Mouse (Mus musculus) testis, adult 2 months (tissue): ENCODE measurements around the gene Plp2. TPM values are rescaled to one million over a fixed set of nuclear protein-coding genes. Genes with fewer than 3 reads are reported as not detected.

Experiments used
- H3K27ac ChIP-seq: fragments of 200-500 bp; 2 replicates; pipeline ENCODE4 v1.5.1; 2012; ENCODE audit warnings: low read depth, low read length; ENCODE audit not compliant: control insufficient read depth, insufficient read depth
- H3K27me3 ChIP-seq: fragments of 200-500 bp; 2 replicates; pipeline ENCODE4 v1.6.1; 2012; ENCODE audit warnings: mild to moderate bottlenecking, low read length, moderate library complexity; ENCODE audit not compliant: control insufficient read depth, insufficient read depth
- H3K36me3 ChIP-seq: fragments of 200-500 bp; 2 replicates; pipeline ENCODE4 v1.6.1; 2012; ENCODE audit warnings: mild to moderate bottlenecking, low read length; ENCODE audit not compliant: control insufficient read depth, insufficient read depth
- H3K4me1 ChIP-seq: fragments of 200-500 bp; 2 replicates; pipeline ENCODE4 v1.6.1; 2012; ENCODE audit warnings: low read length; ENCODE audit not compliant: control insufficient read depth, insufficient read depth
- H3K4me3 ChIP-seq: fragments of 200-500 bp; 2 replicates; pipeline ENCODE4 v1.5.1; 2012; ENCODE audit warnings: low read depth, mild to moderate bottlenecking, low read length, moderate library complexity, mixed read lengths; ENCODE audit not compliant: control insufficient read depth
- CTCF ChIP-seq: fragments of 200-500 bp; IDR thresholded peaks from 2 replicates; pipeline ENCODE4 v1.5.1; 2012; ENCODE audit warnings: low read depth, mild to moderate bottlenecking, inconsistent platforms, low read length, moderate library complexity; ENCODE audit not compliant: control insufficient read depth, insufficient read depth, insufficient replicate concordance
- POLR2A ChIP-seq: fragments of 200-500 bp; IDR thresholded peaks from 2 replicates; pipeline ENCODE4 v1.6.1; 2012; ENCODE audit warnings: low read depth, mild to moderate bottlenecking, inconsistent platforms, low read length, moderate library complexity; ENCODE audit not compliant: control insufficient read depth
- polyA plus RNA-seq: library from polyadenylated mRNA; depleted of rRNA; stranded (reverse); fragments of >200 nt; gene quantifications from 2 replicates; pipeline ENCODE4 v1.2.3, GENCODE M21; 2012

The Plp2 gene
- polyA plus RNA-seq, 1 experiment: 6.2 TPM

DNA sequence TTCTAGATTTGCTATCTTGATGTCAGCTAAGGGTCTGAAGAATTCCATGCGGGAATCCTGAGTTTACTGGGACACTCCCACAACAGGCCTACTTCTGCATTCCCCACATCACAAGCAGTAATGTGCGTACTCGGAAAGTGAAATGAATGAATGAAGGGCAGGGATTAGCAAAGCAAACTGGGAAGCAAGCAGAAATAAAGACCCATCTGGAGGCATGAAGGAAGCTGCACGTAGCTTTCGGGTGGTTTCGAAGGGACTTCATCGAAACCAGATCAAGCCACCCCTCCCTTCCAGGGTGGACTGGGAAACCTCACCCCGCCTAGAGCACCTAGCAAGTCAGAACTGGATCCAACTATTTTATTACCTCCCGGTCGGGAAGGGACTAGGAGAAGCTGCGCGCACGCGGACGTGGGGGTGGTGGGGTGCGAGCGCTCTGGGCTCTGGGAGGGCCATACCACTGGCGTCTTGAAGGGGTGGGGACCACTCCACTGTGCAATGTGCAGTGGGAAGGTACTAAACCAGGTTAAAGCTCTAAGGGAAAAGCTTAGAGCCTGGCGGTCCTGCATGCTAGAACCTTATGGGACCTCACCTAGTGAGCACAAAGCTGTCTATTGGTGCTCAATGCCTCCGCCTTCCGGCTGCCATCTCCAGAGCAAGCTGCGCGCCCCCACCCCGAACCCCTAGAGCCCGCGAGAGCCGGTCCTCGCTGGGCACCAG, 3.3 kb upstream of the Plp2 start:
- TF ChIP-seq POLR2A: no peak
- TF ChIP-seq CTCF: no peak
- H3K27me3 ChIP-seq: no peaks in the 10 kb centered on the region
- peaks cover 25% of the 10 kb centered on the region for H3K4me1 ChIP-seq
- H3K36me3 ChIP-seq: no peaks in the 10 kb centered on the region
- peak overlapping the region; percentile 17 for H3K4me3 ChIP-seq
- H3K27ac ChIP-seq: no peak overlapping the region

DNA sequence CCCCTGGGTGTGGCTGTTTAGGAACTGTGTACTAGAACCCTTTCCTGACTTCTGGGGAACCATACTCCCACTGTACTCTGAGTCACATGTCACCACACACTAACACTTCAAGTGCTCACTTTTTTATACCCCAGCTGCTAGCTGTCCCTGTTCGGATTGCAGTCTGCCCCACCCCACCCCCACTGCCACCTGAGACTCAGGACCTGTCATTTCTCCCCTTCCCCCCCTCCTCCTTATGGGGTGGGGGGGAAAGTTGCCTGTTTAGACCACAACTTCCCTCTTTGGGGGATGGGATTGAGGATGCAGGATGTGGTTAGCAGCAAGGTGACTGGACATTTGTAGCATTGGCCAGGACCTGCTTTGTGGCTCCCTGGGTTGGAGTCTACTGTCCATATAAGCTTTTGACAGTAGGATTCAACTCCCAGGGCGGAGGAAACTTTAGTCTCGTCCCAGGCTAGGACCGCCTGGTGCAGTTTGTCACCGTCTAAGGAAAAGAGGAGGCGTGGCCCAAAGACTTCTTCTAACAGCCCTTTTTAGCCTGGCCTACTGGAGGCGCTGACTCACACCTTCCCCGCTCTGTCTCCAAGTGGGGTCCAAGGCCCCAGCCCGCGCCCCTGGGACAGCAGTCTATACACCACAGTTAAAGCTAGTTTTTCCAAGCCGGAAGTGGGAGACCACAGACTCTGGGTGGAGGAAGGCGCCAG, 2.5 kb upstream of the Plp2 start:
- Histone ChIP-seq H3K4me3 (no peak overlapping the region), H3K27me3 (no peaks in the 10 kb centered on the region), H3K36me3 (no peaks in the 10 kb centered on the region), H3K4me1 (peaks cover 25% of the 10 kb centered on the region), H3K27ac (no peak overlapping the region)
- TF ChIP-seq POLR2A (no peak), CTCF (no peak)

DNA sequence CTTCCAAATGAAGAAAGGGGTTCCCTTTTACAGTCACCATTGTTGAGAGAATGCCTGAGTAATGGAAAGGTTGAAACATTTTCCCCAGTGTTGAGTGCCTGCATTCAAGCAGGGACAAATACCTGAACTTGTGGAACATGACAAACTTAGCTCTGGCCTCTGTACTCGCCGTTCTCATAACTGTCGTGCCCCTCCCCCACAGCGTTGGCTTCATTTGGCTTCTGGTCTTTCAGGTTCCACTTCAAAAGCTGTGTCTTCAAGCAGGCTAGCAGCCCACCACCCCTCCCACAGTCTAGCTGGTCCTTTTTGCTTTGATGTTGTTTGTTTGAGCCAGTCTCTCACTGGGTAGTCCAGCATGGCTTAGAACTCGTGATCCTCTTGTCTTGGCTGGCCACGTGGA, 1.5 kb upstream of the Plp2 start:
- Histone ChIP-seq H3K27ac (no peak overlapping the region), H3K4me3 (no peak overlapping the region)

DNA sequence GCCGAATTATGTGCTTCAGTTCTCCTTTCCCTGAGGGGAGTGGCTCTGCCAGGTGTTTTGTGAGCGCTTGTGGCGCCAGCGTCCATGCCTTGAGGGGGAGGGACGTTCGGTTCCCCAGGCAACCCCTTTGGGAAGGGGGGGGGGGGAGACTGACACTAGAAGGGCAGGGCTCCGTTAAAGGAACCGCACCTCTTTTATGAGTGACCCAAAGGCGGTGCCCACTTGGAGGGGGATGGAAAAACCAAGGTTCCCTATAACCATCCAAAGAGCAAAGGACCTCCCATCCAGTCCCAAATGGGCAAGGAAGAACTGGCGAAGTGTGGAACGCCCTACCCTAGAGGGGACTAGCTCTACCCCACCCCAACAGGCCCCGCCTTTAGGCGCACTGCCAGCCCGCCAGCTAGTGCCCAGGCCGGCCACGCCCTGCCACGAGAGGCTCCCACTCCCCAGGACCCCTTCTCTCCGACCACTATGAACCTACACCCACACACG, 754 bp downstream of the Plp2 start:
- H3K4me1 ChIP-seq: peaks cover 25% of the 10 kb centered on the region
- H3K27me3 ChIP-seq: no peaks in the 10 kb centered on the region
- TF ChIP-seq POLR2A (no peak), CTCF (no peak)
- no peaks in the 10 kb centered on the region for H3K36me3 ChIP-seq
- peak overlapping the region; percentile 84 for H3K4me3 ChIP-seq
- H3K27ac ChIP-seq: peak overlapping the region; percentile 78

More for the DNA sequence above, 1.5 kb upstream of the Plp2 start:
- no peaks in the 10 kb centered on the region for H3K36me3 ChIP-seq
- no peaks in the 10 kb centered on the region for H3K27me3 ChIP-seq
- TF ChIP-seq CTCF: no peak
- TF ChIP-seq POLR2A: no peak
- H3K4me1 ChIP-seq: peaks cover 25% of the 10 kb centered on the region

DNA sequence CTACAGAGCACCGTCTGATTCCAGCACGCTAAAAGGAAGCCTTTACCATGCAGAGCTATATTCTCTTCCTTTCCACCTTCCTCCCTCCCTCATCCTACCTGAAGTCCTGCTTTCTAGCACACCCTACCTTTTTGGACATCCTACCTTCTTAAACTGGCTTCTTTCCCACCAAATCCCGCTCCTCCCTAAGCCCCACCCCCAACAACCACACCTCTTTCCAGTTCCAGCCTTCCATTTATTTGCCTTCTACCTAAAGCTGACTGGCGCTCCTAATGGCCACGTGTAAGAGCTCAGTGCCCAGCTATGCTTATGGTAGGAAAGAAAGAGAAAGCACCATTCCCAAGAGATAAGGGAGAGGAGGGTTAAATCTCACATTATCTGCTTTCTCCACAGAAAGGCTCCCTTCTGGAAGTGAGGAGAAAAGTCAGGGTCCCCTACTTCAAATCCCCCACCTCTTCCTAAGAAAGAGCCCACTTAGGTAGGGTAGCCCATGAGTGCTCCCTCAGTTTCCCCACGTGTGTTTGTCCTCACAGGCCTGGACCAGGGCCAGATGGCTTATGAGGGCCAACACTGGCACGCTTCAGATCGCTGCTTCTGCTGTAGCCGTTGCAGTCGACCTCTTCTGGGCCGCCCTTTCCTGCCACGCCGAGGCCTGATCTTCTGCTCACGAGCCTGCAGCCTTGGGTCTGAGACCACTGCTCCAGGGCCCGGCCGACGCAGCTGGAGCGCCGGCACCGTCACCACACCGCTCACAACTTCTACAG, 5.3 kb downstream of the Plp2 start:
- Histone ChIP-seq H3K4me1 (peaks cover 5% of the 10 kb centered on the region), H3K4me3 (no peak overlapping the region), H3K27me3 (no peaks in the 10 kb centered on the region), H3K36me3 (no peaks in the 10 kb centered on the region), H3K27ac (no peak overlapping the region)
- no peak for TF ChIP-seq POLR2A
- TF ChIP-seq CTCF: no peak

DNA sequence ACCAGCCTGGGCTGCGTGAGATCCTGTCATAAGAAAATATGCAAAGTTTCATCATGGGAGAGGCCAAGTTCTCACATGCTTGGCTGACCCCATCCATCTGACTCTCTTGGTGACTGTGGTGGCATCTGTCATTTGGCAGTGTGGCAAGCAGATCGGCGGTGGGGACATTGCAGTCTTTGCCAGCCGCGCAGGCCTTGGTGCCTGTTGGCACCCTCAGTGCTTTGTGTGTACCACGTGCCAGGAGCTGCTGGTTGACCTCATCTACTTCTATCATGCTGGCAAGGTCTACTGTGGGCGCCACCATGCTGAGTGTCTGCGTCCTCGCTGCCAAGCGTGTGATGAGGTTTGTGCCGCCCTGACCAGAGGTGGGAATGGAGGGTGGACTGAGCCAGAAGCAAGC, 6.4 kb downstream of the Plp2 start:
- Histone ChIP-seq H3K4me3 (no peak overlapping the region), H3K27me3 (no peaks in the 10 kb centered on the region), H3K27ac (no peak overlapping the region), H3K4me1 (no peaks in the 10 kb centered on the region), H3K36me3 (no peaks in the 10 kb centered on the region)
- TF ChIP-seq POLR2A (no peak), CTCF (no peak)

DNA sequence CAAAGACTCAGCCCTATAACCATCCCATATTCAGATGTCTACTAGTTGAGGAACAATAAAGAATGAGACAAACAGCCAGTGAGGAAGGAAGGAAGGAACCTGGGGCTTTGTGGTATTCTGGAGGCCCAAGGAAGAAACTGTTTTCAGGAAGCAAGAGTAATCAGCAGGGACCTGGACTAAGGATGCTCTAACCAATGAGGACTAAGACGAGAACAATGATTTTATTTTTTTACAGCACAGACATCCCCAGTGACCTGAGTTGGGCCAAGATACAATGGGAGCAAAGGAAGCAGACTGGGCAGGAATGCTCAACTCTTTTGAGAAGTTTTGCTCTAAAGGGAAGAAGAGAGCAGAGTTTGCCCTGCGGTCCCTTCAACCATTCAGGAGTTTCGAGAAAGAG, 8.3 kb downstream of the Plp2 start:
- TF ChIP-seq POLR2A (no peak), CTCF (no peak)
- H3K4me3 ChIP-seq: no peak overlapping the region
- H3K27me3 ChIP-seq: no peaks in the 10 kb centered on the region
- H3K36me3 ChIP-seq: no peaks in the 10 kb centered on the region
- H3K4me1 ChIP-seq: peaks cover 1% of the 10 kb centered on the region
- H3K27ac ChIP-seq: no peak overlapping the region
